In genomic region chr1:144018417-144018958, GRCm38 (mm10) we compare ENCODE assay signal across 8 mouse cellular contexts. TPM values are rescaled to one million over a fixed set of nuclear protein-coding genes. Genes with fewer than 3 reads are reported as not detected.
DNase-seq lines count a peak whose midpoint lies in the region; ATAC-seq lines count a peak whose summit lies in the region.

No protein-coding gene starts in this region.

- ATAC-seq in intestine, embryonic 15.5 days, result peak; percentile 78
- no peak for ATAC-seq in megakaryocyte-erythroid progenitor cell, adult 5-6 weeks (replicated peaks; ENCODE audit: low FRiP score, low TSS enrichment, poor library complexity, severe bottlenecking)

- H3K4me3 ChIP-seq in intestine, embryonic 15.5 days (replicated peaks), result no peak overlapping the region

- no peak overlapping the region for H3K4me2 ChIP-seq in intestine, embryonic 15.5 days (replicated peaks)

- H3K9ac ChIP-seq in intestine, embryonic 15.5 days, result no peak overlapping the region

- no peak overlapping the region for H3K27ac ChIP-seq in intestine, embryonic 15.5 days

- H3K27me3 ChIP-seq in intestine, embryonic 15.5 days (replicated peaks), result no peaks in the 10 kb centered on the region

- no peaks in the 10 kb centered on the region for H3K36me3 ChIP-seq in intestine, embryonic 15.5 days

- no peaks in the 10 kb centered on the region for H3K9me3 ChIP-seq in intestine, embryonic 15.5 days

- DNase-seq in adrenal gland, postnatal 25 days, result peak; percentile 3
- DNase-seq in adrenal gland, postnatal 14 days, result no peak
- DNase-seq in lung, postnatal 10 days, result peak; percentile 36
- DNase-seq in lung, adult 18-20 months, result no peak
- DNase-seq in layer of hippocampus, postnatal 14 days (ENCODE audit: low spot score in 2 of 2), result peak; percentile 42 to 54
- DNase-seq in thymus, postnatal 4 days, result no peak

- no peaks in the 10 kb centered on the region for H3K4me1 ChIP-seq in intestine, embryonic 15.5 days (replicated peaks)

- WGBS in intestine, embryonic 15.5 days, result 41% methylated on average over 7 of the region's 7 CpGs

RNA-seq across cellular contexts. Expression of gene Rgs2, which starts 14.5 kb away (rescaled TPM):
- total RNA-seq in adrenal gland, postnatal 25 days (2021), result 162 and 212 TPM in 2 replicates
- total RNA-seq in adrenal gland, postnatal 14 days (2021), result 381 and 470 TPM in 2 replicates
- polyA plus RNA-seq in intestine, embryonic 15.5 days (2015; fragmentation: Nextera tagmentation; extraction: Ambion mirVana), result 39.4 and 47.4 TPM in 2 replicates
- 10 to 100 TPM; 34.8 to 42.8 TPM for total RNA-seq in layer of hippocampus, postnatal 14 days (2021)
- total RNA-seq in megakaryocyte-erythroid progenitor cell, adult 5-6 weeks (2014; fragmentation: Nextera tagmentation), result 9.0 and 12.7 TPM in 2 replicates
- 32.5 and 55.4 TPM in 2 replicates for total RNA-seq in megakaryocyte-erythroid progenitor cell, adult 5-6 weeks (2017)

Comparison
In these comparisons a context has a peak if more than half of its experiments do, and no peak if none do; other contexts are left out.
1. DNase-seq: peak in adrenal gland, postnatal 25 days (single experiment), lung, postnatal 10 days (single experiment) and layer of hippocampus, postnatal 14 days (2 of 2); none in adrenal gland, postnatal 14 days (single experiment), lung, adult 18-20 months (0 of 2) and thymus, postnatal 4 days (single experiment).